Mouse (Mus musculus) testis, adult 2 months (tissue): ENCODE data around the gene Tmtc4.

Source experiments
- CTCF ChIP-seq: fragments of 200-500 bp; IDR thresholded peaks from 2 replicates; pipeline ENCODE4 v1.5.1; 2012; ENCODE audit warnings: low read depth, mild to moderate bottlenecking, inconsistent platforms, low read length, moderate library complexity; ENCODE audit not compliant: control insufficient read depth, insufficient read depth, insufficient replicate concordance
- POLR2A ChIP-seq: fragments of 200-500 bp; IDR thresholded peaks from 2 replicates; pipeline ENCODE4 v1.6.1; 2012; ENCODE audit warnings: low read depth, mild to moderate bottlenecking, inconsistent platforms, low read length, moderate library complexity; ENCODE audit not compliant: control insufficient read depth

GRCm38 (mm10) chr14:122912812-122913498 is 70.9 kb downstream of the Tmtc4 start:
- TF ChIP-seq CTCF = no peak
- no peak; the same call in 1 of the 2 replicates for TF ChIP-seq POLR2A
